Mouse (Mus musculus) erythroblast, embryonic 14.5 days (primary cell): Measurements from ENCODE around the gene Nemp1. TPM values are rescaled to one million over a fixed set of nuclear protein-coding genes. Genes with fewer than 3 reads are reported as not detected.

Experiments
- H3K27me3 ChIP-seq: 2 replicates; pipeline ENCODE4 v1.6.1; 2012; ENCODE audit warnings: inconsistent platforms; ENCODE audit not compliant: control insufficient read depth
- H3K36me3 ChIP-seq: 2 replicates; pipeline ENCODE4 v1.6.1; 2012; ENCODE audit warnings: mild to moderate bottlenecking, inconsistent platforms; ENCODE audit not compliant: control insufficient read depth
- H3K4me1 ChIP-seq: 2 replicates; pipeline ENCODE4 v1.6.1; 2012; ENCODE audit warnings: inconsistent platforms; ENCODE audit not compliant: control insufficient read depth
- H3K4me3 ChIP-seq: replicated peaks from 2 replicates; pipeline ENCODE3; 2012; ENCODE audit warnings: moderate library complexity, mild to moderate bottlenecking, inconsistent platforms
- H3K9me3 ChIP-seq: 2 replicates; pipeline ENCODE4 v1.6.1; 2012; ENCODE audit warnings: low read length, inconsistent platforms, mixed read lengths; ENCODE audit not compliant: control insufficient read depth
- GATA1 ChIP-seq: IDR thresholded peaks from 2 replicates; pipeline ENCODE4 v1.6.1; 2012; ENCODE audit warnings: low read length, inconsistent platforms, mixed read lengths
- TAL1 ChIP-seq: IDR thresholded peaks from 3 replicates; pipeline ENCODE4 v1.6.1; 2012; ENCODE audit warnings: low read length, inconsistent platforms, mixed read lengths
- polyA plus RNA-seq: library from polyadenylated mRNA; stranded (reverse); fragments of >175 nt; gene quantifications from 2 replicates; pipeline ENCODE4 v1.2.3, GENCODE M21; 2012

The Nemp1 gene
- polyA plus RNA-seq, 1 experiment: 0.14 TPM

DNA sequence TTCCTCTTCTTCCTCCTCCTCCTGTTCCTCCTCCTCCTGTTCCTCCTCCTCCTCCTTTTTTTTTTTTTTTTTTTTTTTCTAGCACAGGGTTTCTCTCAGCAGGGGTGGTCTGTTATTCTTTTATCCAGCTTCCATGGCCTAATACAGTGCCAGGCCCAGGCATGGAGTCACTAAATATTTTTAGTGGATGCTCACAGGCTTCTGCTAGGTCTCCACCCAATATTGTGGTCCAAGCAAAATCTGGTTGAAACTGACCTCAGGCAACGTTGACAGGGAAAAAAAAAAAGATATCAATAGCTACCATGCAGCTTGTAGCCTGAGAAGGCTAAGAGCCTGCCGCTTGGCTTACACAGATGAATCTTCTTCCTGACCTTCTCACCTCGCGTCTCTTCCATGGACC, 44.0 kb upstream of the Nemp1 start:
- peaks cover 52% of the 10 kb centered on the region for H3K27me3 ChIP-seq

GRCm38 (mm10) chr10:127623439-127624216, 43.1 kb upstream of the Nemp1 start:
- peaks cover 6% of the 10 kb centered on the region for H3K9me3 ChIP-seq
- peaks cover 8% of the 10 kb centered on the region for H3K4me1 ChIP-seq
- TF ChIP-seq TAL1 (no peak), GATA1 (no peak)
- H3K27me3 ChIP-seq: peaks cover 42% of the 10 kb centered on the region
- H3K36me3 ChIP-seq: no peaks in the 10 kb centered on the region
- no peak overlapping the region for H3K4me3 ChIP-seq

More for the DNA sequence above, 44.0 kb upstream of the Nemp1 start:
- Histone ChIP-seq H3K36me3 (no peaks in the 10 kb centered on the region), H3K9me3 (peaks cover 6% of the 10 kb centered on the region), H3K4me1 (peaks cover 8% of the 10 kb centered on the region), H3K4me3 (no peak overlapping the region)
- TF ChIP-seq TAL1 (no peak), GATA1 (no peak)

GRCm38 (mm10) chr10:127626433-127626832, 40.3 kb upstream of the Nemp1 start:
- TF ChIP-seq GATA1 (no peak), TAL1 (no peak)
- Histone ChIP-seq H3K4me1 (peaks cover 5% of the 10 kb centered on the region), H3K27me3 (peaks cover 15% of the 10 kb centered on the region), H3K36me3 (no peaks in the 10 kb centered on the region), H3K9me3 (peaks cover 6% of the 10 kb centered on the region), H3K4me3 (no peak overlapping the region)

- TF ChIP-seq TAL1: no peak
- TF ChIP-seq GATA1: no peak
- Histone ChIP-seq H3K36me3 (no peaks in the 10 kb centered on the region), H3K9me3 (peaks cover 5% of the 10 kb centered on the region), H3K4me3 (no peak overlapping the region), H3K27me3 (no peaks in the 10 kb centered on the region), H3K4me1 (no peaks in the 10 kb centered on the region)
These were observed 35.2 kb upstream of the Nemp1 start for GRCm38 (mm10) chr10:127631261-127632214.

DNA sequence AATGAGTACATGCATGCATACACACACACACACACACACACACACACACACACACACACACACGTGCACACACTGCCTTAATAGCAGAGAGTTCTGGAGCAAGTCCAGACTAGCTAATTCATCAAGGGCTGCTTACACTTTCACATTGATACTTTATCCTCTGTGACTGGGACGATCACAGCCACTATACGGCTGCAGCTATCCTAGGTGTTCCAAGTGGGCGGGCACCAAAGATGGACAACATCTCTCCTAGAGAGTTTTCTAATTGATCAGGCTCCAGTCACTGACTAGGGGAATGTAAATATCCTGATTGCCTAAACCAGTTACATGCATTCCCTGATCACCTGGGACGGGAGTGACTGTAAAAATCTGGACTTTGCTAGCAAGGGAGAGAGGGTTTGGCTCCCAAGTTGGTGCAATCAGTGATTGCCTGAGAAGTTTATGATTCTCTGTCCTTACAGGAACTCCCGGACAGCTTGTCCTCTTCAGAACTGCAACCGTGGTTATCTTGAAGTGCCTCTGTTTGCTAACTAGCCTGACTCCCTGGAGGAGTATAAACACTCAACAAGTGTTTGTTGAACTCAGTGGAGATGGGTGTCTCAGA, 33.9 kb upstream of the Nemp1 start:
- H3K36me3 ChIP-seq: no peaks in the 10 kb centered on the region
- no peak overlapping the region for H3K4me3 ChIP-seq
- H3K27me3 ChIP-seq: no peaks in the 10 kb centered on the region
- no peaks in the 10 kb centered on the region for H3K4me1 ChIP-seq
- TF ChIP-seq GATA1 (no peak), TAL1 (no peak)
- H3K9me3 ChIP-seq: no peaks in the 10 kb centered on the region

- no peaks in the 10 kb centered on the region for H3K9me3 ChIP-seq
- H3K36me3 ChIP-seq: peaks cover 3% of the 10 kb centered on the region
- TF ChIP-seq TAL1 (no peak), GATA1 (no peak)
- no peak overlapping the region for H3K4me3 ChIP-seq
- peaks cover 35% of the 10 kb centered on the region for H3K4me1 ChIP-seq
- H3K27me3 ChIP-seq: peaks cover 2% of the 10 kb centered on the region
These were observed 26.3 kb upstream of the Nemp1 start for GRCm38 (mm10) chr10:127640421-127640820.

- no peak for TF ChIP-seq GATA1
- no peak for TF ChIP-seq TAL1
- peaks cover 2% of the 10 kb centered on the region for H3K27me3 ChIP-seq
- H3K36me3 ChIP-seq: peaks cover 10% of the 10 kb centered on the region
- H3K4me3 ChIP-seq: peak overlapping the region; percentile 75
- peaks cover 35% of the 10 kb centered on the region for H3K4me1 ChIP-seq
- H3K9me3 ChIP-seq: no peaks in the 10 kb centered on the region
These were observed 24.6 kb upstream of the Nemp1 start for GRCm38 (mm10) chr10:127641861-127642771.
